Mouse (Mus musculus): Measurements from ENCODE around the gene Grk3. TPM values are rescaled to one million over a fixed set of nuclear protein-coding genes. Genes with fewer than 3 reads are reported as not detected.

Gene Grk3
- polyA plus RNA-seq (2014; fragmentation: Illumina TruSeq; extraction: RNeasy Lipid Tissue Mini Kit (QIAGEN cat#74804); ENCODE audit: insufficient read depth, low read depth, low replicate concordance), result 8.8 TPM

DNA sequence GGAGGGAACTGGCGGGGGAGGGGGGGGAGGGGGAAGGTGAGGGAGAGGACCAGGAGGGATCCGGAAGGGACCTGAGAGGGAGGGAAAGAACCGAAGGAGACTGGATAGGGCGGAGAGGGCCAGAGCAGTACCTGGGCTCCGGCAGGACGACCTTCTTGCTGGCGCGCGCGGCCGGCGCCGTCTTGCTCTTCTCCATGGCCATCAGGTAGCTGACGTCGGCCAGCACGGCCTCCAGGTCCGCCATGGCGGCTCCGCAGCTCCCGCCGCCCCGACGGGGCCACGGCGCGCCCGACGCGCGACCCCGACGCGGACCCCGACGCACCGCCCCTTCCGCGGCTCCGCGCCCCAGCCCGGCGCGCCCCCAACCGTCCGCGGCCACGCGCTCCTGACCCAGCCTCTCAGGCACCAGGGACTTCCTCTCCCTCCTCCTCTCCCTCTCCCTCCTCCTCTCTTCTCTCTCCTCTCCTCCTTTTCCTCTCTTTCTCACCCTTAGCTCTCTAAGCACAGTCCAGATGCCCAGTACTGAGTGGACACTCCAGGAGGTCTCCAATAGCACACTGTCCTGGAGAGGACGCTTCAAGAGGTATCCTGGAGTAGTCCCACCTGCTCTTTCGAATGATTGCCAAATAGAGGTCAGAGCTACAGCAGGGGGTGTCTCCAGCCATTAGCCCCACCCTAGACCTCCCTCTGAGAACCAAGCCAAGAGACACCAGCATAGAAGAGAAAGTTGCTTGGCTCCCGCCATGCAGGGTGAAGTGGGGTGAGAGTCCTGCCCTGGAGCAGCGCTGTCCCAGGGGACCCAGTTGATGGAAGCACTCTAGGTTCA lies at the start of gene Grk3:
TSS of gene Grk3 (minus strand) at position 556 of the 826 bp plus-strand sequence.

DNA sequence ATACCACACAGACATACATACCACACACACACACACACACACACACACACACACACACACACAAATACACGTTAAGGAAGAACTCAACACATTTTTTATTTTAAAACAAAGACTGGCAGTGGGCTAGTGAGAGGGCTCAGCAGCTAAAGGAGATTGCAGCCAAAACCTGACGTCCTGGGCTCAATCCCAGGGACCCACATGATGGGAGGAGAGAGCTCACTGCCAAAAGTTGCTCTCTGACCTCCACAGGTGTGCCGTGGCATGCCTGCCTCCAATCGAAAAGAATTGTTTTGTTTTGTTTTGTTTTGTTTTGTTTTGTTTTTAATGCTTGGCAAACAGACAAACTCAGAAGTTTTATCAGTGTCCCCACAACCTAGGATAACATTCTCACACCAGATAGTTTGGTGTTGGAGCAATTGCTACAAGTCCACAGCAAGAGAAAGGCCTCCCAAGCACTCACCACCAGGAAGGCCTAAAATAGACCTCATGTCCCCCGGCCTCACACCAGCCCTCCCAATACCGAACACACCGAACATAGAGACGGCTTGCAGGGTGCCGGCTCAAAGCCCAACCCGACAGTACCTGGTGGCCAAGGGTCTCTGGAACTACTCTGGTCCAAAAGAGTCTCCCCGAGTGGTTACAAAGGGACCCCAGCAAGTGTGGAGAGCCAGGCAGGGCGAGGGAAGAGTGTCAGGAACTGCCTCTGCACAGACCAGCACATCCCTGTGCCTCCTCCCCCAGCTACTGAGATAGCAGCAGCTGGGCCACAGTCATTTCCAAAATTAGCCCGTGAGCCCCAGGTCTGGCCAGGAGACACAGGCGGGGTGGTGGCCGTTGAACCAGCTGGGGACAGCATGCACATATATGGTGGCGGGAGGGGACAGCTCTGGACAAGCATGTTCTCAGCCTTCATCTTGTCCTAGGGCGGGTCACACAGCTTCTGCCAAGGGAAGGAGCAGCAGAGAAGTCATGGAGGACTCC lies 119.6 kb downstream of the Grk3 start, which contains the start of gene Myo18b:
TSS of gene Myo18b (minus strand) at position 689 of the 981 bp plus-strand sequence.

Other genes starting within 250 kb of the Grk3 start
- 0.79 TPM for gene Myo18b, start 119.4 kb downstream of the Grk3 start, polyA plus RNA-seq (2014; fragmentation: Illumina TruSeq; extraction: RNeasy Lipid Tissue Mini Kit (QIAGEN cat#74804); ENCODE audit: insufficient read depth, low read depth, low replicate concordance)
- not detected for gene Crybb2, start 54.3 kb upstream of the Grk3 start, polyA plus RNA-seq (2014; fragmentation: Illumina TruSeq; extraction: RNeasy Lipid Tissue Mini Kit (QIAGEN cat#74804); ENCODE audit: insufficient read depth, low read depth, low replicate concordance)
- gene Crybb3, start 65.8 kb upstream of the Grk3 start, polyA plus RNA-seq (2014; fragmentation: Illumina TruSeq; extraction: RNeasy Lipid Tissue Mini Kit (QIAGEN cat#74804); ENCODE audit: insufficient read depth, low read depth, low replicate concordance), result 2.5 TPM
- 9.5 TPM for gene 2900026A02Rik, start 205.4 kb upstream of the Grk3 start, polyA plus RNA-seq (2014; fragmentation: Illumina TruSeq; extraction: RNeasy Lipid Tissue Mini Kit (QIAGEN cat#74804); ENCODE audit: insufficient read depth, low read depth, low replicate concordance)
- not detected for gene Tmem211, start 211.1 kb upstream of the Grk3 start, polyA plus RNA-seq (2014; fragmentation: Illumina TruSeq; extraction: RNeasy Lipid Tissue Mini Kit (QIAGEN cat#74804); ENCODE audit: insufficient read depth, low read depth, low replicate concordance)